Mouse (Mus musculus) stomach, embryonic 14.5 days (tissue): ENCODE measurements around the gene Mfsd6. TPM values are rescaled to one million over a fixed set of nuclear protein-coding genes. Genes with fewer than 3 reads are reported as not detected.

Experiments used
- ATAC-seq: fragments of 200-750 bp; cut with Nextera tagmentation; 2 replicates; pipeline ENCODE4 v1.8.0; 2017; ENCODE audit warnings: low read depth, moderate TSS enrichment; ENCODE audit not compliant: insufficient number of reproducible peaks, insufficient read depth, low FRiP score
- H3K27ac ChIP-seq: fragments of 300-500 bp; sonication (generic); 2 replicates; pipeline ENCODE4 v1.5.1; 2014; ENCODE audit warnings: mild to moderate bottlenecking, low read length, moderate library complexity, mixed read lengths
- H3K27me3 ChIP-seq: fragments of 300-500 bp; sonication (generic); 2 replicates; pipeline ENCODE4 v1.6.1; 2014; ENCODE audit warnings: low read length, control low read depth, mixed read lengths; ENCODE audit not compliant: control insufficient read depth, insufficient read depth
- H3K36me3 ChIP-seq: fragments of 300-500 bp; sonication (generic); 2 replicates; pipeline ENCODE4 v1.6.1; 2014; ENCODE audit warnings: mild to moderate bottlenecking, control low read depth, low read length, moderate library complexity, mixed read lengths; ENCODE audit not compliant: control insufficient read depth, insufficient read depth
- H3K4me1 ChIP-seq: fragments of 300-500 bp; sonication (generic); 2 replicates; pipeline ENCODE4 v1.6.1; 2014; ENCODE audit warnings: low read length, control low read depth, mixed read lengths; ENCODE audit not compliant: control insufficient read depth, insufficient read depth
- H3K4me2 ChIP-seq: fragments of 300-500 bp; sonication (generic); replicated peaks from 2 replicates; pipeline ENCODE4 v1.6.1; 2014; ENCODE audit warnings: low read depth, low read length, control low read depth
- H3K4me3 ChIP-seq: fragments of 300-500 bp; sonication (generic); 2 replicates; pipeline ENCODE4 v1.5.1; 2014; ENCODE audit warnings: low read depth, low read length, control low read depth
- H3K9ac ChIP-seq: fragments of 300-500 bp; sonication (generic); replicated peaks from 2 replicates; pipeline ENCODE4 v1.6.1; 2014; ENCODE audit warnings: low read depth, mild to moderate bottlenecking, control low read depth, low read length, moderate library complexity, mixed read lengths
- H3K9me3 ChIP-seq: fragments of 300-500 bp; sonication (generic); 2 replicates; pipeline ENCODE4 v1.6.1; 2016; ENCODE audit warnings: low read depth, low read length, control low read depth; ENCODE audit not compliant: control insufficient read depth
- WGBS: fragments of 180-500 bp; shearing (Covaris S2); extraction: QIAGEN DNeasy Blood & Tissue Kit; methylation state at CpG from one replicate; pipeline ENCODE4 v1.1.7; 2014; 5-methylcytosine and 5-hydroxymethylcytosine counted together
- polyA plus RNA-seq: library from polyadenylated mRNA; unstranded; fragments of >200 nt; fragmentation: Nextera tagmentation; extraction: Ambion mirVana; gene quantifications from 2 replicates; pipeline ENCODE4 v1.2.1, GENCODE M21; 2014

Mfsd6 gene
- polyA plus RNA-seq, 1 experiment from 2014 or later, result 6.4 TPM

- Histone ChIP-seq H3K27me3 (no peaks in the 10 kb centered on the region), H3K4me3 (no peak overlapping the region), H3K36me3 (no peaks in the 10 kb centered on the region), H3K9me3 (no peaks in the 10 kb centered on the region), H3K4me1 (no peaks in the 10 kb centered on the region), H3K4me2 (no peak overlapping the region), H3K9ac (no peak overlapping the region), H3K27ac (no peak overlapping the region)
- WGBS, result 43% methylated on average over 2 of the region's 2 CpGs
- no peak for ATAC-seq
Measured at GRCm38 (mm10) chr1:52660278-52660677, 67.0 kb downstream of the Mfsd6 start.

- no peaks in the 10 kb centered on the region for H3K36me3 ChIP-seq
- no peak overlapping the region for H3K4me3 ChIP-seq
- no peak for ATAC-seq
- H3K4me1 ChIP-seq, result no peaks in the 10 kb centered on the region
- no peaks in the 10 kb centered on the region for H3K27me3 ChIP-seq
- H3K9ac ChIP-seq, result no peak overlapping the region
- H3K9me3 ChIP-seq, result no peaks in the 10 kb centered on the region
- H3K27ac ChIP-seq, result no peak overlapping the region
- H3K4me2 ChIP-seq, result no peak overlapping the region
- 92% methylated on average over 7 of the region's 7 CpGs for WGBS
Measured at GRCm38 (mm10) chr1:52658160-52658559, 69.1 kb downstream of the Mfsd6 start.

GRCm38 (mm10) chr1:52655153-52655552 lies 72.1 kb downstream of the Mfsd6 start:
- no peak for ATAC-seq
- H3K9ac ChIP-seq, result no peak overlapping the region
- no peak overlapping the region for H3K4me2 ChIP-seq
- H3K4me1 ChIP-seq, result peaks cover 4% of the 10 kb centered on the region; the same call in 1 of the 2 replicates
- H3K9me3 ChIP-seq, result no peaks in the 10 kb centered on the region
- 0 out of 2 replicates have a peak, but pooled peaks cover 3% of the 10 kb centered on the region for H3K36me3 ChIP-seq
- WGBS, result 77% methylated on average over 4 of the region's 4 CpGs
- H3K27me3 ChIP-seq, result no peaks in the 10 kb centered on the region
- no peak overlapping the region for H3K4me3 ChIP-seq
- H3K27ac ChIP-seq, result no peak overlapping the region

GRCm38 (mm10) chr1:52653366-52653765 lies 73.9 kb downstream of the Mfsd6 start:
- Histone ChIP-seq H3K4me2 (no peak overlapping the region), H3K9me3 (no peaks in the 10 kb centered on the region), H3K27ac (no peak overlapping the region), H3K4me1 (peaks cover 4% of the 10 kb centered on the region; the same call in 1 of the 2 replicates), H3K9ac (no peak overlapping the region), H3K27me3 (no peaks in the 10 kb centered on the region), H3K4me3 (no peak overlapping the region), H3K36me3 (peaks cover 13% of the 10 kb centered on the region; the same call in 1 of the 2 replicates)
- 82% methylated on average over 1 of the region's 1 CpGs for WGBS
- ATAC-seq, result no peak

- Histone ChIP-seq H3K27me3 (no peaks in the 10 kb centered on the region), H3K4me2 (no peak overlapping the region), H3K9me3 (no peaks in the 10 kb centered on the region), H3K36me3 (peaks cover 13% of the 10 kb centered on the region; the same call in 1 of the 2 replicates), H3K4me3 (no peak overlapping the region), H3K9ac (no peak overlapping the region), H3K27ac (no peak overlapping the region), H3K4me1 (peaks cover 4% of the 10 kb centered on the region; the same call in 1 of the 2 replicates)
- no peak; the same call in 1 of the 2 replicates for ATAC-seq
- WGBS, result 57% methylated on average over 3 of the region's 3 CpGs
Measured at GRCm38 (mm10) chr1:52652601-52653253, 74.5 kb downstream of the Mfsd6 start.

- H3K4me2 ChIP-seq, result no peak overlapping the region
- H3K27ac ChIP-seq, result no peak overlapping the region
- H3K27me3 ChIP-seq, result no peaks in the 10 kb centered on the region
- H3K4me1 ChIP-seq, result peaks cover 4% of the 10 kb centered on the region; the same call in 1 of the 2 replicates
- H3K9ac ChIP-seq, result no peak overlapping the region
- no peak for ATAC-seq
- H3K4me3 ChIP-seq, result no peak overlapping the region
- peaks cover 16% of the 10 kb centered on the region for H3K36me3 ChIP-seq
- H3K9me3 ChIP-seq, result no peaks in the 10 kb centered on the region
- 92% methylated on average over 5 of the region's 5 CpGs for WGBS
Measured at GRCm38 (mm10) chr1:52650066-52650465, 77.2 kb downstream of the Mfsd6 start.

GRCm38 (mm10) chr1:52648153-52649027 lies 78.9 kb downstream of the Mfsd6 start:
- Histone ChIP-seq H3K36me3 (peaks cover 16% of the 10 kb centered on the region), H3K9ac (no peak overlapping the region), H3K27ac (no peak overlapping the region), H3K4me1 (peaks cover 4% of the 10 kb centered on the region; the same call in 1 of the 2 replicates), H3K27me3 (no peaks in the 10 kb centered on the region), H3K9me3 (no peaks in the 10 kb centered on the region), H3K4me2 (no peak overlapping the region), H3K4me3 (no peak overlapping the region)
- 82% methylated on average over 11 of the region's 11 CpGs for WGBS
- no peak; the same call in 1 of the 2 replicates for ATAC-seq

GRCm38 (mm10) chr1:52640736-52641135 lies 86.5 kb downstream of the Mfsd6 start:
- H3K4me1 ChIP-seq, result no peaks in the 10 kb centered on the region
- no peak overlapping the region for H3K4me3 ChIP-seq
- ATAC-seq, result no peak
- H3K9me3 ChIP-seq, result no peaks in the 10 kb centered on the region
- no peak overlapping the region for H3K27ac ChIP-seq
- 81% methylated on average over 4 of the region's 4 CpGs for WGBS
- H3K27me3 ChIP-seq, result no peaks in the 10 kb centered on the region
- peaks cover 9% of the 10 kb centered on the region; the same call in 1 of the 2 replicates for H3K36me3 ChIP-seq
- no peak overlapping the region for H3K4me2 ChIP-seq
- no peak overlapping the region for H3K9ac ChIP-seq
